Mouse (Mus musculus) heart, embryonic 13.5 days (tissue): ENCODE data around the gene Gm42906. TPM values are rescaled to one million over a fixed set of nuclear protein-coding genes. Genes with fewer than 3 reads are reported as not detected.

Experiments used
- ATAC-seq: fragments of 200-750 bp; cut with Nextera tagmentation; 2 replicates; pipeline ENCODE4 v1.8.0; 2017; ENCODE audit warnings: moderate TSS enrichment; ENCODE audit not compliant: insufficient number of reproducible peaks, low FRiP score, low TSS enrichment; ENCODE audit errors: extremely low read depth
- H3K27ac ChIP-seq: fragments of 300-500 bp; sonication (generic); replicated peaks from 2 replicates; pipeline ENCODE4 v1.5.1; 2015; ENCODE audit warnings: moderate library complexity, mild to moderate bottlenecking, inconsistent platforms
- H3K27me3 ChIP-seq: fragments of 300-500 bp; sonication (generic); replicated peaks from 2 replicates; pipeline ENCODE4 v1.6.1; 2015; ENCODE audit warnings: mild to moderate bottlenecking, inconsistent platforms
- H3K36me3 ChIP-seq: fragments of 300-500 bp; sonication (generic); 2 replicates; pipeline ENCODE4 v1.6.1; 2015; ENCODE audit warnings: mild to moderate bottlenecking, inconsistent platforms
- H3K4me1 ChIP-seq: fragments of 300-500 bp; sonication (generic); 2 replicates; pipeline ENCODE4 v1.6.1; 2015; ENCODE audit warnings: inconsistent platforms
- H3K4me2 ChIP-seq: fragments of 300-500 bp; sonication (generic); 2 replicates; pipeline ENCODE4 v1.6.1; 2015; ENCODE audit warnings: inconsistent platforms, mild to moderate bottlenecking, moderate library complexity
- H3K4me3 ChIP-seq: fragments of 300-500 bp; sonication (generic); 2 replicates; pipeline ENCODE4 v1.5.1; 2015; ENCODE audit warnings: moderate library complexity, mild to moderate bottlenecking, inconsistent platforms
- H3K9ac ChIP-seq: fragments of 300-500 bp; sonication (generic); 2 replicates; pipeline ENCODE4 v1.6.1; 2015; ENCODE audit warnings: inconsistent platforms, mild to moderate bottlenecking, moderate library complexity
- H3K9me3 ChIP-seq: fragments of 300-500 bp; sonication (generic); 2 replicates; pipeline ENCODE4 v1.6.1; 2016; ENCODE audit warnings: inconsistent platforms
- WGBS: fragments of 180-500 bp; shearing (Covaris S2); methylation state at CpG from one replicate; pipeline ENCODE4 v1.1.7; 2015; ENCODE audit warnings: mixed read lengths; 5-methylcytosine and 5-hydroxymethylcytosine counted together
- polyA plus RNA-seq: library from polyadenylated mRNA; unstranded; fragments of >200 nt; fragmentation: Nextera tagmentation; extraction: Ambion mirVana; gene quantifications from 2 replicates; pipeline ENCODE4 v1.2.1, GENCODE M21; 2015

Gm42906 gene
- polyA plus RNA-seq = not detected in 2 replicates

DNA sequence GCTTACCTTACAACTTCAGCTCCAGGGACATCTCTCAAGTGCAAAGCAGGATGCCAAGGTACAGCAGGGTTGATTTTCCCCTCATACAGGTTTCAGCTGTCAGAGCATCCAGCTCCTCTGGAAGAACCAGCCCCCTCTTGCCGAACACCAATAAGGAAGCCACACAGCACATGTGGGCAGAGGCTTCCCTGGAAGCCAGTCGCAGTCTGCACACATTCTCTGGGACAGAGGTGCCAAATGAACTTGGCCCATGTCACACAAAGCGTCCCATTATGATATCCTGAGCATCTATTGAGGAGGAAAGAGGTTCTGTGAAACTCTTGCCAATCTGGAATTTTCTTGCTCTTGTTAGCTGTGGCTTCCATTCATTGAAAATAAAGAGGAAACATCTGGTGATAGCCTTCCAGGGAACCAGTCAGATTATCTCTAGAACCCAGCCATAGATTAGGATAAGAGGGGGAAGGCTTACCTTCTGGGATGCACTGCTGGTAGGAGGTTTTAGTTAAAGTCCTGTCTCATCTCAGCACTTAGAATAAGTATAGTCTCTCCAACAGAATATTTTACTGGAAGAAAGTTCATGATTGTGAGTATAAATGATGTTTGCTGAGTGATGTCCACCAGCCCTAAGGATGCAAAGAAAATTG is at the start of gene Gm42906:
Gene Gm42906 (minus strand): TSS at position 51 of the 644 bp plus-strand sequence.
- Histone ChIP-seq H3K27ac (no peak within 1 kb of the TSS), H3K4me2 (no peak within 1 kb of the TSS), H3K4me3 (no peak within 1 kb of the TSS), H3K9me3 (no peaks in the 10 kb centered on the region), H3K27me3 (no peaks in the 10 kb centered on the region), H3K4me1 (peaks cover 22% of the 10 kb centered on the region), H3K36me3 (no peaks in the 10 kb centered on the region), H3K9ac (no peak within 1 kb of the TSS)
- ATAC-seq = no peak
- 34% methylated on average over 3 of the region's 3 CpGs for WGBS

DNA sequence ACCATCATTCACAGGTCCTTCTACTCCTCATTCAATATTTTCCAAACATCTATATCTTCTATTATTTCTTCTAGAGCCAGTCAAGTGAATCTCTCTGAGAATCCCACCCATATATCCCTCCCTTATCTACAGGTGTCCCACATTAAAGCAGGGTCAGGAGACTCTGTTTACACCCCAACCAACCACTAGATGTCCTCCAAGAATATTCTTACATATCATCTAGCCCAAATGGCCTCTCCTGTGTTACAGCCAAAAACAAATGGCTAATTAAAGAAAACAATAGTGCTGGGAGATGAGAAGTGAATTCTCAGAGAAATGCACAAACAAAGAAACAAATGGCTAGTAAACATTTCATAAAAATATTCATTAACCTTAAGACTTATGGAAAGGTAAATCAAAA is 17.7 kb upstream of the Gm42906 start:
- Histone ChIP-seq H3K9me3 (no peaks in the 10 kb centered on the region), H3K36me3 (no peaks in the 10 kb centered on the region), H3K4me1 (no peaks in the 10 kb centered on the region), H3K27me3 (no peaks in the 10 kb centered on the region), H3K4me2 (no peak overlapping the region), H3K9ac (no peak overlapping the region), H3K27ac (no peak overlapping the region), H3K4me3 (no peak overlapping the region)
- no peak for ATAC-seq

DNA sequence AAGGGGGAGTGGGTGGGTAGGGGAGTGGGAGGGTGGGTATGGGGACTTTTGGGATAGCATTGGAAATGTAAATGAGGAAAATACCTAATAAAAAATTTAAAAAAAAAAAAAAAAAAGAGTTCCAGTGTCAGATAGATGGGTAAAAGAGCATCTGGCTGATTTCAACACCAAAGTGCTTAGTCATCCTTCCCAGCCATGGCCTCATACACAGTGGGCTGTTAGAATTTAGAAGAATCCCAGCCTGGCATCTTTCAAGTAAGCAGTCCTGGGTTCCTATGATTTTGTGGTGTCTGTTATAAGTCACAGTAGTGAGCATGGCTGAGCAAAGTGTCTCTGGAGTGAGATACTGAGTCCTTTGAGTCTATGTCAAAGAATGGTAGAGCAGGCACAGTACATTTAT is 7.1 kb upstream of the Gm42906 start:
- no peaks in the 10 kb centered on the region for H3K27me3 ChIP-seq
- H3K4me1 ChIP-seq = no peaks in the 10 kb centered on the region
- no peaks in the 10 kb centered on the region for H3K9me3 ChIP-seq
- ATAC-seq = no peak
- no peak overlapping the region for H3K4me2 ChIP-seq
- H3K9ac ChIP-seq = no peak overlapping the region
- no peaks in the 10 kb centered on the region for H3K36me3 ChIP-seq
- H3K4me3 ChIP-seq = no peak overlapping the region
- no peak overlapping the region for H3K27ac ChIP-seq

DNA sequence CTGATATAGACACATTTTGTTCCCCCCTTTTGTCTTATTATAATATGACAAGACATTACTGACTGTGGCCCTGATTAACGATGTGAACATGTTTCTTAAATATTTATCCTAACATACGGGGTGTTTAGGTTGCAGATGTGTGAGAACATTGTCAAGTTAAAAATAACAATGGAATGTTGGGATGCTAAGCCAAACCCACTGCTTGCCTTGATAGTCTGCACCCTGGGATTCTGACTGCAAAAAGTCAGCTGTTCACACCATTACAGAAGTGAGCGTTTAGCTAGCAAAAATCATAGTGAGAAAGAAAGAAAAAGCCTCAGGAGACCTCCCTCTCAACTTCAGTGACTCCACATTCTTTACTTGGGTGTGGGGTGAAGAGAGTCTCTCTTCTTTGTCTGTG is 1.5 kb downstream of the Gm42906 start:
- Histone ChIP-seq H3K9ac (no peak overlapping the region), H3K9me3 (no peaks in the 10 kb centered on the region), H3K4me3 (no peak overlapping the region), H3K4me2 (no peak overlapping the region), H3K4me1 (peaks cover 35% of the 10 kb centered on the region), H3K27ac (no peak overlapping the region), H3K36me3 (no peaks in the 10 kb centered on the region), H3K27me3 (no peaks in the 10 kb centered on the region)
- 39% methylated on average over 3 of the region's 3 CpGs for WGBS
- ATAC-seq = no peak

DNA sequence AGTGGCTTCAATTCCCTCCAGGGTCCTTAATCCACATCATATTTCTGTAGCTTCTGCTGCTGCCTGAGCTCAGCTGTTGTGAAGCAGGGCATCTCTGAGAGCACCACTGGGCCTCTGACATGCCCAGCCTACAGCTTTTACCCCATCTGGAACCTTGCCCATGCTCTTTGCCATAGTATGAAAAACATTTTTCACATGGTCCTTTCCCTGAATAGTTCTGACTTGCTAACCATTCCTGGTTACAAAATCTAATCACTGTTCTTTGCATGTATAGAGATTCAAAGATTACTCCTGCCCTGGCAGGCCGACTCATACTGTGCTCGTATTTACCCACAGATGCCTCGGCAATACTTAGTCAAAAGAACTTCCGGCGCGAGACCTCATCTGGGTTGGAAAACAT is 5.3 kb downstream of the Gm42906 start:
- H3K27me3 ChIP-seq = no peaks in the 10 kb centered on the region
- no peak overlapping the region for H3K27ac ChIP-seq
- peaks cover 35% of the 10 kb centered on the region for H3K4me1 ChIP-seq
- no peak overlapping the region for H3K9ac ChIP-seq
- ATAC-seq = no peak
- H3K9me3 ChIP-seq = no peaks in the 10 kb centered on the region
- H3K4me3 ChIP-seq = no peak overlapping the region
- no peaks in the 10 kb centered on the region for H3K36me3 ChIP-seq
- no peak overlapping the region for H3K4me2 ChIP-seq
- 88% methylated on average over 6 of the region's 6 CpGs for WGBS

DNA sequence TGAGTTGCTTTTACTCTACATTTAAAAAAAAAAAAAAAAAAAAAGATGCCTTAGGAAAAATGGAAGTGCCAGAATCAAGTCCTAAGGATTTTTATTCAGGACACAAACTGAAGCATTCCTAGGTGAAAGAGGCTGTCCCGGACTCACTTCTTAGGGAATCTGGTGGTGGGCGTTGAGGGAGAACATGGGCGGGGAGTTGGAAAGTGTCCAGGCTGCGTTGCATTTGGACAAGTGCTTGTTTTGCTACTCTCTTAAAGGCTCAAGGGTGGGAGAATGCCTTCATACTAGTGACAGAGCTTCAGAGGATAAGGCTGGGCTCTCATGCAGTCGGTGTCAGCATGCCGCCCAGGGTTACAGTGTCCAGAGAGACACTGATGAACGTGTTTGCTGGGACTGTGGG is 6.1 kb downstream of the Gm42906 start:
- H3K27ac ChIP-seq = no peak overlapping the region
- 31% methylated on average over 7 of the region's 7 CpGs for WGBS
- ATAC-seq = no peak
- no peak overlapping the region for H3K4me2 ChIP-seq
- peaks cover 31% of the 10 kb centered on the region for H3K4me1 ChIP-seq
- H3K9ac ChIP-seq = no peak overlapping the region
- no peak overlapping the region for H3K4me3 ChIP-seq
- H3K36me3 ChIP-seq = no peaks in the 10 kb centered on the region
- no peaks in the 10 kb centered on the region for H3K9me3 ChIP-seq
- H3K27me3 ChIP-seq = no peaks in the 10 kb centered on the region

DNA sequence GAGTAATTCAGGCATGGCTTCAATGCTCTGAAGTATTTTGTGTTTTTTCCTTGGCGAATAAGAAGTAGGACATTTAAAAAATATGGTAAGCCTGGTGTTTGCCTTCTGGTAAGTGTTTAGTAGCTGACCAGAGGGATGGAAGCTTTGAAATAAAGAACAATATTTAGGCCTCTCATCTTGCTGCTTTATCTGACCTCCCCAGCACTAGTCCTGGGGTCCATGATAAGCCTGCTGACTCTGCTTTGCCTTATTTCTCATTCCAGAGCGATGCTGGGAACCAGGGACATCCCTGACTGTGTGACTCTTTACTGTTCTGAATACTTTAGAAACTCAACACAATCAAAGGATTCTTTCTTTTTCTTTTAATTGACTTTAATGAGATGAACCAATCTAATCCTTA is 9.4 kb downstream of the Gm42906 start:
- Histone ChIP-seq H3K27ac (no peak overlapping the region), H3K27me3 (no peaks in the 10 kb centered on the region), H3K9me3 (no peaks in the 10 kb centered on the region), H3K9ac (no peak overlapping the region), H3K36me3 (no peaks in the 10 kb centered on the region), H3K4me1 (peaks cover 24% of the 10 kb centered on the region), H3K4me3 (no peak overlapping the region), H3K4me2 (no peak overlapping the region)
- no peak for ATAC-seq
- 64% methylated on average over 2 of the region's 2 CpGs for WGBS

DNA sequence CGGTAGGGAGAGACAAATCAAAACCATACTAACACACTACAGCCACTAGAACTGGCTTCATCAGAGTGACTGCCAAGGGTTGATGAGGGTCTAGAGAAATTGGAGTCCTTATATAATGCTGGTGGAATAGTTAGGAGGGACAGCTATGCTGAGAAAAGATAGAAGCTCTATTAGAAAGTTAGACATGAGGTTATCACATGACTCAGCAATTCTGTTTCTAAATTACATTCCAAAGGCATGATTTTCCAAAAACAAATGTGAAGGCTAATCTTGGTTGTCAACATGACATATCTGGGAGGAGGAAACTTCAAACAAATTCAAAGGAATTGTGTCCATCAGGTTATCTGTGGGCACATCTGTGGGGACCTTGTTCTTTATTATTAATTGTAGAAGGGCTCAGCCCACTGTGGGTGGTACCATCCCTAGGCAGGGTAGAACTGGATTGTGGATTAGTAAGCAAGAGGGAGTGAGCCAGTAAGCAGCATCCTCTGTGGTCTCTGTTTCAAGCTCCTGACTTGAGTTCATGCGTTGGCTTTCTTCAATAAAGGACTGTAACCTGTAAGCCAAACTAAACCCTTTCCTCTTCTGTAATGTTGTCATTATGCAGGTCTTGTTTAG is 10.4 kb downstream of the Gm42906 start:
- H3K9ac ChIP-seq = no peak overlapping the region
- no peak overlapping the region for H3K4me3 ChIP-seq
- peaks cover 30% of the 10 kb centered on the region for H3K4me1 ChIP-seq
- 60% methylated on average over 2 of the region's 2 CpGs for WGBS
- no peaks in the 10 kb centered on the region for H3K27me3 ChIP-seq
- H3K4me2 ChIP-seq = no peak overlapping the region
- H3K27ac ChIP-seq = no peak overlapping the region
- H3K9me3 ChIP-seq = no peaks in the 10 kb centered on the region
- no peaks in the 10 kb centered on the region for H3K36me3 ChIP-seq
- ATAC-seq = no peak

DNA sequence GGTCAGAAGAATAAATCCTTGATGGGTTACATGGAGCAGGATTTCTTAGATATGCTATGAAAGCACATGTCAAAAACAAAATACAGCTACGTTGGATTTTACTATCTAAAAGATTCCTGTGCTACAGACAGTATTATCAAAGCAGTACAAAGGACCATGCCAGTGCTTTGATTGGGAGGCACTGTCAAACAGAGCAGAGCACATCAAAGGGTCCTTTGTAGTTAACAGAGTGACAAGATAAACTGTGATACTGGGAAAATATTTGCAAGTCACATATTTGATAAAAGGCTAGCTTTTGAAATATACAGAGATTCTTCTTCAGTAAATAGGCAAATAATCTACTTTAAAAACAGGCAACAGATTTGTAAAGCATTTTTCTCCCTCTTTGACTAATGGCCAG is 11.0 kb downstream of the Gm42906 start:
- no peaks in the 10 kb centered on the region for H3K27me3 ChIP-seq
- 10% methylated on average over 1 of the region's 1 CpGs for WGBS
- H3K4me1 ChIP-seq = peaks cover 27% of the 10 kb centered on the region
- H3K9me3 ChIP-seq = no peaks in the 10 kb centered on the region
- ATAC-seq = no peak
- H3K4me2 ChIP-seq = no peak overlapping the region
- H3K4me3 ChIP-seq = no peak overlapping the region
- H3K36me3 ChIP-seq = no peaks in the 10 kb centered on the region
- no peak overlapping the region for H3K27ac ChIP-seq
- no peak overlapping the region for H3K9ac ChIP-seq

DNA sequence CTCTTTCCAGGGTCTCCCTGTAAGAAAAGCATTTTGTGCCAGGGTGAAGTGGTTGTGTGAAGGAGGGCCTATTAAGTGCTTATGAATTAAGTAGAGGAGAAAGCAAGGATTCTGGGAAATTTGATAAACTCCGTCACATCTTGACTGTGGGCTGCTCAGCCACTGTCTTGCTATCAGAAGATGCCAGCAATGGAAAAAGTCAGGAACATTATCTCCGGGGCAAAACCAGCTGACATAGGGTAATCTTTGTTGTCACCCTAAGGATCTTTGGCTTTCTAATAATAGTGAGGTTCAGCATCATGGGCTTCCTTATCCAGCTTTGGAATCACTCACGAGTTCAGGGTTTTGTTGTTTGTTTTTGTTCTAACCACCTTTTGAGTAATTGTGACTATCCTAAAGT is 14.3 kb downstream of the Gm42906 start:
- Histone ChIP-seq H3K27ac (no peak overlapping the region), H3K36me3 (no peaks in the 10 kb centered on the region), H3K9me3 (no peaks in the 10 kb centered on the region), H3K4me3 (no peak overlapping the region), H3K9ac (no peak overlapping the region), H3K4me1 (peaks cover 18% of the 10 kb centered on the region), H3K4me2 (peak overlapping the region; percentile 33; the same call in 1 of the 2 replicates), H3K27me3 (no peaks in the 10 kb centered on the region)
- 25% methylated on average over 3 of the region's 3 CpGs for WGBS
- no peak for ATAC-seq

DNA sequence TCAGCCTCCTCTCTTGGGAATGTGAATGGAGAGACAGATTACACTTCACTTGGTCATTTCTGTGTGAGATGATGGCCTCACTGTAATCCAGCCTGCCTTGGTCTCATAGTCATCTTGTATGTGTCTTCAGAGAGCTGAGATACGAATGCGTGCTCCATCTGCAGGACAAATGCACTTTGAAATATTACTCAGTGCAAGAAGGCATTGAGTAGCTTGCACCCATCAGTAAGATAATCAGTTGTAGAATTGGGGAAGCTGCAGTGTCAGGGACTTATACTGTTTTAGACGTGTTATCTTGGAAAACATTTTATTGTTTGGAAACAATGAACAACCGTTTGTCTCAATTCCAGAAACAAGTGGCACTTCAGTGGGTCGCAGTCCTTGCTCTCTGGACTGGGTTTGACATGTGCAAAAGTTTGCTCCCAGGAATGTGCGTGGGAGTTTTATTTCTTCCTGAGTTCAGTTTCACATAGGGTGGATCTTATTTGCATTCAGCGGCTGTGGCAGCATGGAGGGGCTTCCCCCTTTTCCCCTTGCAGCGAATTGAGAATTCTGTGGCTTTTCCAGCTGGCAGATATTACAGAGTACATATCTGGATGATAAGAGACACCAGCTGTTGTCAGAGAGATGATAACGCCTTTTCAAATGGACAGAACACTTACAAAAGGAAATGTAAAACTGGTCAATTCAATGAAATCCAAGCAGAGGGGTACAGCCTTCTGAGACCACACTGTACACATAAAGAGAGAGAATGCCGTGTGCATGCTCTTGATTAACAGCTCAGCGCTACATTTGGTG is 15.1 kb downstream of the Gm42906 start:
- H3K9ac ChIP-seq = no peak overlapping the region
- H3K27me3 ChIP-seq = no peaks in the 10 kb centered on the region
- WGBS = 32% methylated on average over 11 of the region's 11 CpGs
- no peaks in the 10 kb centered on the region for H3K9me3 ChIP-seq
- H3K4me1 ChIP-seq = peaks cover 18% of the 10 kb centered on the region
- H3K4me3 ChIP-seq = no peak overlapping the region
- H3K27ac ChIP-seq = peak overlapping the region; percentile 46
- H3K36me3 ChIP-seq = no peaks in the 10 kb centered on the region
- H3K4me2 ChIP-seq = peak overlapping the region; percentile 33
- no peak for ATAC-seq
